Mouse (Mus musculus) naive thymus-derived CD4-positive, alpha-beta T cell, adult 2 months (primary cell): ENCODE measurements around the gene Pcca.

Experiments
- DNase-seq: peaks from one replicate; pipeline ENCODE4 v3.0.0-alpha.2; 2011; ENCODE audit warnings: low read depth

Pcca gene

DNA sequence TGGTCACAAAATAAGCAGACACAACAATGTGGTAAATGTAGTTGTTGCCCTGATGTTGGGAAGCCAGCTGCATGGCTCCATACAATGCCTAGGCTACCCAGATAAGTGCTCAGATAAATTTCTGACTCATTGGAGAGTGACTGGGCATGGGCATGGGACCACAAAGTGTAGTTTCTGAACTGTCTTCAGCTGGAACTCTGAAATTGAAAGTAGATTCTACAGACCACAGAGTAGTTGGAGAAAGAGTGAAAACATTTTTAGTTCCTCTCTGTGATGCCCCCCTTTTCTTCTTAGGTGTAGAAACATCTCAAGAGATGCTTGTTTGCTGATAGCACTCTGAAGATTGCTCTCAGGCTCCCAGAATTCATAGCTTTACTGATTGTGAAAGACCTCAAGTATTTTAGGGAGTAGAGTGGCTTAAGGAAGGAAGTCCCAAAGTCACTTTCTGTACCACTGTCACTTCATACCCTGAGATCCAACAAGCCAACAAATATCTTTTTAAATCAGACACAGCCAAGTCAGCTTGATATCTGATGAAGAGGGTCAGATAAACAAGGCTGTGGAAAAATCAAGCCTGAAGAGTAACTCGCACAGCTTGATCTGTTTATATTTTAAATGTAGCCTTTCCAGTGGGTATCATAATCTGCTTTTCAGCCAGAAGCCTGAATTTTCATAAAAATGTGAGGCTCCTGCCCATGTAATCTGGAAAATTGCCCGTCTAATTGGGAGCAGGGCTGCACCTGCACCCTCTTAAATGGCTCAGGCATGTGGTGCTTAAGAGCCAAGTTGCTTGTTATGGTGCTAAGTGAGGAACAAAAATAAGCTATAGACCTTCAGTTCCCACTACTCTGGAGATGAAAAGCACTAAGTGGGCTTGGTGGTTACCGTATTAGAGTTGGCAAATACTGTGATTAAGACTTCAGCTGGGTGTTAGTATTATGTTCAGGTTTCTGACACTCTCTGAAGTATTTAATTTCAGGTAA is 214.0 kb downstream of the Pcca start:
- DNase-seq, result no peak

DNA sequence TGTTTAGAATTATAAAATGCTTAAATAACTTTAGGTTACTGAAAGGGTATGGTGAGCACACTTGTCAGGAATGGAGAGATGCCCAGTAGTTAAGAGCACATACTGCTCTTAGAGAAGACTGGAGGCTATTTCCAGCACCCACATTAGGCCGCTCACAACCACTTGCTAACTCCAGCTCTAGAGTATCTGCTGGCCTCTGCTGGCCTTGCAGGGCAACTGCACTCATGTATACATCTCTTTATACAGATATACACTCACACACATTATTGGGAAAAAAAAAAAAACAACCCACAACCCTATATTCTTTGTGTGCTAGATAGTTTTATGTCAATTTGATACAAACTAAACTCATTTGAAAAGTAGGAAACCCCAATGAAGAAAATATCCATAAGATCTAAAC is 217.4 kb downstream of the Pcca start:
- DNase-seq, result no peak

DNA sequence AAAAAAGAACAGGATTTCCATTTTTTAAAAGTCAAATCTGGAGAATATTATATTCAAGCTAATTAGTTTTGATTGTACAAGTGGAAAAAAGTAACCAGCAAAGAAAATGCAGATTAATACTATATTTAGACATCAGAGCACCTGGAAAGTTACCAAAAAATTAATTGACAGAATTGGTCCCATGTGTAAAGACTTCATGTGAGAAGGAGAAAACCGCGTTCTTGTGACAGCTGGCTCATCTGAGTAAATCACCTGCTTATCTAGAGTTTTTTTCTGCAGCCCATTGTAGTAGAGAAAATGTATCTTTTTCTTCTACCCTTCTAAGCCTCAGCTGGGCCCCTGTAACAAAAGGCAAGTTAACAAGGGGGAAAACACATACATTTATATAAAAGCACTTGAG is 219.2 kb downstream of the Pcca start:
- no peak for DNase-seq

DNA sequence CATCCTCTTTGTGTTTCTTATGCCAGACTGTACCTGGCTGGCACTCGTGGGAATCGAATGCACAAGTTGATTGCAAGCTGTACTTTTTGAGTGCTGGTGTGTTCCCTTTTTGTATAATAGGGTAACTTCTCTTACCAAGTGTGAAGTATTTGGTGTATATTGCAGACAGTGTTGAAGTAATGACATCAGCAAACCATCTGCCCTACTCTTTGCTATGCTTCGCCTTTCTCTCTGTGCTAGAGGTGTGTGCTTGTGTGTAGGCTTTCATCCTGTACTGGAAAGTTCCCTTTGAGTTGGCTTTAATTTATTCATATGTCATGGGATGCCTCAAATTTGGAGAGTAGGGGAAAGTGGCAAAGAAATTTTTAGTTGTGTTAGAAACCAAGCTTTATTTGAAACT is 220.2 kb downstream of the Pcca start:
- DNase-seq, result no peak

DNA sequence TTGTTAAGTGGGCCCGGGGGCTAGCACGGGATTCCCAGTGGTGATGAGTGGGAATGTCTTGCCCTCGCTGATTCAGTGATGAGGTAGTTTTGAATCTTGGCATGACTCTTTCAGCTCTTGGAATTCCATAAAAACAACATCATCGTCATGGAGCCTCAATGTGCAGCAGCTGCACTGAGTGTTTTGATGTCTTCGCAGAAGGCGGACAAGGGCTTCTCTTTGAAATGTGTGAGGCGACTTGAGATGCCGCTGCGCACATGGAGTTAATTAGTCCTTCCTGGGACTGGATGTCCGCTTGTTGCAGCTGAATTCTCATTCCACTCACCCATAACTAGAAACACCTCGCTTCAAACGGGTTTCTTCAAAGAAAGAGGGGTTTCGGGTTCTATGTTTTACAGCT is 221.4 kb downstream of the Pcca start:
- no peak for DNase-seq

DNA sequence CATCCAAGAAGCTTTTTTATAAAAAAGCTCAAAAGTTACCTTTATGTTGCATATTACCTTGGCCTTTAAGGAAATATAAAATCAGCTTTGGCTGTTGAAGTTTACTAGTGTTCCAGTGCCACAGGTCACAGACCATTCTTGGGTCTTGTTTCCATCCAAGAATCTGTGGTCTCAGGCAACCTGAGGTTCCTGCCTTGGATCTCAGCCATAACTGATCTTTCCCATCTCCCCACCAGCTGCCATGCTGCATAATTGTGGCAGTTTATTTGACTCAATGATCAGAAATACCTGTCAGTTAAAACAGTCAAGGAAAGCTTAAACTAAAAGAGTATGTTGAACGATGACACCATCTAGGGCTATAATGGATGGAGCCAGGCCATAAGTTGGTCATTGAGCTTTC is 222.5 kb downstream of the Pcca start:
- no peak for DNase-seq

DNA sequence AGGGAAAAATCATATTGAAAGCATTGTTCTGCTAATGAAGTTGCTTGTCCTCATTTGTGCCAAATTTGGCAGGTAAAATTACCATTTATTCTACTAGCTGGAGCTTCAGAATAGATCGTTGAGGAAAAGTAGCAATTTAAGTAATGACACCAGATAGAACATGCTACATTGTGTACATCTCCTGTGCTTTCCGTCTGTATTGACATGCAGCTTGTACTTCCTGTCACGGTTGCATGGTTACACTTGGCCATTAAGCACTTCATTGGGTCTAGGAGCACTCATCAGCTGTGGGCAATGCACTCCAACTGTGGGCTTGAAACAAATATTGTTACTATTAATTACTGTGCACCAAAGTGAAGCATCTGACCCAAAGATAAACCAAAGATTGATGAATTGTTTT is 225.8 kb downstream of the Pcca start:
- no peak for DNase-seq

DNA sequence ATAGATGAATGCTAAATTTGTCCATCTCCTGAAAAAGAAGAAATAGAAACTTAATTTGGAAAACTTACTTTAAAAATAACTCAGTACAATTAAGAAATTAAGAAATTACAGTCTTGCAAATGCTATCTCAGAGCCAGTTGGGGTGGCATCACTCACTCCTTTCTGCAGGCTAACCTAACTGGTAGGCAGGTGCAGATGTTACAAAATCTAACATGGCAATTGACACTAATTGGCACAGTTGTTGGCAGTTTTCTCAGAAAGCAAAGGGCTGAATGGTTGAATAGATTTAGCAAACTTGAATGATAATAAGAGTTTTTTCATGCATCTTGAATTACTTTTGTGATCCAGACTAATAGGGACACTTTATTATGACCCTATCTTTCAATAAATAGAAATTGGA is 226.7 kb downstream of the Pcca start:
- no peak for DNase-seq

DNA sequence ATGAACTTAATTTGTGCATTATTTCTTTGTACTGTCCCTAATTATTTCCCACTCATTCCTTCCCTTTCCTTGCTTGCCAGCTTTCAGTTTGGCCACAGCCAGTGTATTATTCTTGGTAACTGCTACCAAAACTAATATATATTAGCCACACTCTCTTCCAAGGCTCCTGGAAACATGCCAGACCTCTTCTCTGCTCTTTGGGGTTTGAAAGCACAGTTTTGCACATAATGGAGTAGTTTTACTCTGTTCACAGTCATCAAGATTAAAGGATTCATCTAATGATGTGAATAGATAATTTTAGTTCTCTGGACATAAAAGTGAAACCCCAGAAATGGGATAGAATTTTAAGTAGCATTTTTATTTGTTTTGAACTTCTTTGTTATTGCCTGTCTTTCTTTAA is 228.5 kb downstream of the Pcca start:
- DNase-seq, result no peak

DNA sequence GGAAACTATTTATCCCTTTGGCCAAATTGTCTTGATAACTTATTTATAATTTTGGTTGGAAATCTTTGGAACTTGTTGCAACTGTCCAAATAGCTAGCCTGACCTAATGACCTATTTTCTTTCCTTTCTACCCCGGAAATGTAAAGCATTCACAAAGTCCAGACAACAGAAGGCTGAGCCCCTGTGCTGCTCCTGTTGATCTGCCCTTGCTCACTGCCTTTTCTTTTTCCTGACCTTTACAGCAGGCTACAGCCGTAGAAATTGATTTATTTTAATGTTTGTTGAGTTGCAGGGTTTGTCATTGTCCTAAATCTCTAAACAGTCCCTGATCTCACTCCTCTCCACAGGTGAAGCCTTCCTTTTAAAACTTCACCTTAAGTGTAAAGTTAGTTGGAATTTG is 231.8 kb downstream of the Pcca start:
- no peak for DNase-seq

DNA sequence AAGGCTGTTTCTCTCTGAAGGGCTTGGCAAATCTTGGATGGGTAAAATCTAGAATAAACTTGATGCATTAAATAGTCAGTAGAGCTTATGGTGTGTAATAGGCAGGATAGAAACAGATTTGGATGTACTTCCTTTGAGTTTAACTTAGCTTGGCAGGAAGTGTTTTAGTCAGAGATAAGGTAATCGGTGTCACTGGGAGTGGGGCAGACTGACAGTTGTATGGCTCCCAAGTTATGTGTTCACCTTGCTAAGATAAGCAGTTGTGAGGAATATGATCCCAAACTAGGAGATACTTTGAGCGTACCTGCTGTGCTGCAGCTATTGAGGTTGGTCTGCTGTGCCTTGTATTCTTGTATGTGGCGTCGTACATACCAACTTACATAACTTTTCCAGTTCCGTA is 232.3 kb downstream of the Pcca start:
- no peak for DNase-seq

DNA sequence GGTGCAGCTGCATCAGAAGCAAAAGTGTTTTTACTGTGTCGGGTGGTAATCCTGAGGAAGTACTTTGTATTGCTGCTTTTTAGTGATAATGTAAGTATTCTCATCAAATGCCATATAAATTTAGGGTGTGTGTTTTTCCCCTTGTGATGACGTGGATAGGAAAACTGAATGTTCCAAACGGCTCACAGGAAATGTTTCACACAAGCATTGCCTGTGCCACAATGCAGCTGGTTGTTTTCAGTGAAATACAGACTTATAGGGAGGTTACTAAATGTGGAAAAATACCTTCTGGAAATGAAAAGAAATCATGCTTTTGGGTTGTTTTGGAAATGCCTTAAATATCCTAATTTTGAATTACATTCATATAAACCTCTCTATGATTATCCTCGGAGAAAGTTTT is 250.6 kb downstream of the Pcca start:
- DNase-seq, result no peak

DNA sequence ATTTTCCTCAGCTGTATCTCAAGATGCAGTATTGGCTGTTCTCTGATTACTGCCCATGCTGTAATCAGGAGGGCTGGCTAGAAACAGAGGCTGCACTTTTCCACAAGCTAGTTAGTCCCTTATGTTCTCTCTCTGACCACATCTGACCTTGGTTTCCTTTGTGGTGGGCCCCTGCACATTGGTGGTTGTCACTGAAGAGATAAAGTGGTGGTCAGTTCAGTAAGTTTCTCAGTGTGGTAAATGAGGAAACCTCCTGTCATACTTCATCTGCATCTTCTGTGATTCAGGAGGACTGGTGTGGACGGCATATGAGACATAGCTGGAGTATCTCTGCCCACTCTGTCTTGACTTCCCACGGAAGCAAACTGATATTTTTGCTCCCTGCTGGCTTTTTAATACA is 254.1 kb downstream of the Pcca start:
- DNase-seq, result peak; percentile 27

DNA sequence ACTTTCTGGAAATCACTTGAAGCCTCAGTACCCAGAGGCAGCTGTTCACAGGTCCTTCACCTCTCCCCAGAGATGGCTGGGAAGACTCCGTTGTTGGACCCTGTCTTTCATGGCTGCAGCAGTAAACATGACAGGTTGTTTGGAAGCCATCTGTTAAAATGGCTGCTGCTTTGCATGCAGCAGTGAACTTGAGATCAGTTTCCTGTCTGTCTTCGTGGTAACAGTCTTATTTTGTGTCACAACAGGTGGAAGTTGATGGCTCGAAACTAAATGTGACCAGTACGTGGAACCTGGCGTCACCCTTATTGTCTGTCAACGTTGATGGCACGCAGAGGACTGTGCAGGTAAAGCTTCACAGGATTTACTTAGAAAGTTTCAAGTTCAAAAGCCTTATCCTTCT is 256.0 kb downstream of the Pcca start:
- DNase-seq, result no peak

DNA sequence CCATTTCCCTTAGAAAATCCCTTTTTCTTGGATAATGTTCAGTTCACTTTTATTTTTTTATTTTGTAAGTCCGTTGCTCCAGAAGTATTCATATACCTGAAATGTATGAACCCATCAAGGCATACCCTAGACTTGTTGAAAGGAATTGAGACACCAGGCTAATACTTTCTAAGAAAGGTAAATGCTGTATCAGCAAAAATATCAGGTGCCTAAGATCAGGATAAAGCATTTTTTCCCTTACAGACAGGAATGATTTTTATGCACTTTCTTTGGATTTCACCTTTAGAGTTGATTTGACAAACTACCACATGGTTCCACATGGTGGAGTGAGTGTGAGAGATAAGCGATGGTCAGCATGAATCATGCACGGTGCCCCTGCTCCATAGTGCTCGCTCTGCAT is 259.2 kb downstream of the Pcca start:
- no peak for DNase-seq

DNA sequence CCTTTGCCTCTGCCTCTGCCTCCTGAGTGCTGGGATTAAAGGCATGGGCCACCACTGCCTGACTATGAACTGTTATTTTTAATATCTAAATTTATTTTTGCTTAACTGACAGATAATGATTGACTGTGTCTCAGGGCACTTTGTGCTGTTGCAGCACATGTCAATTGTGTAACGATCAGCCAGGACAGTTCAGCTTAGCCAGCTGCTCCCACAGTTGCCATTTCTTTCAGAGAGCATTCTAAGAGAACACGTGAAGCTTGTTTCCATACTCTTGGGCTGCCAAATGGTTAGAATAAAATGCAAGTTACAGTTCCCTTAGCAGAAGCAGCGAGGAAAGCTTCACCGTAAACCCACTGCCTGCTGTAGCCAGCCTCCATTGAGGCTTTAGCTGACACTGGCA is 266.2 kb downstream of the Pcca start:
- no peak for DNase-seq

DNA sequence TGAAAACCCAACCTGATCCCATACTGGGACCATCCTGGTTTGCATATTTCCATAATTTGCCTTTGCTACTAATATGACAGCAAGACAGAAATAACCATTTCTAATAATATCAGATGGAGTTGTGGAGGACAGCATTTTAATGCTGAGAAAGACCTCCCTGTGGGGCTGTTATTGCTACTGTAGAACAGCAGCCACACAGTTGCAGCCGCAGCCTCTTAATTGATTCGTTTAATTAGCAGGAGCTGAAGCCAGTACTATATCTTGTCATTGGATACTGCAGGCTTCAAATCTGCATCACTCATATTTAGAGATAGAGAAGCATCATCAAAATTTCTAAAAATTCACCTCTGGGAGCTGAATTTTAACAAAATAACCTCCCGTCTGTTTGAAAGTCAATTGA is 286.9 kb downstream of the Pcca start:
- DNase-seq, result no peak

DNA sequence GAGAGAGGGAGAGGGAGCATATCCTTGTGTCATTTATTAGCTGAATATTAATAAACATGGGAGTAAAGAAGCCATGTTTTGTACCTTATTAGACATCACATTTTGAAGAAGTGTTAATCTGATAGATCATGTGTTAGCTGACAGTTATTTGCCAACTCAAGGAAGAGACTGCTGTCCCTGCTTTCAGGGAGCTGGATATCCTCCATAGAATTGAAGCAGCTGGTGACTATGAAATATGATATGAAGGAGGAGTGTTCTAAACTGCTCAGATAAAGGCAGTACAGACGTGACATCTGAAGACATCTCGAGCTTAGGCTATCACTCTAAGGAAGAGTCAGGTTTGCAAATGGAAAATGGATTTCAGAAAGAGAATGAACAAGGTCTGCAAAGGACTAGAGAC is 289.7 kb downstream of the Pcca start:
- no peak for DNase-seq

DNA sequence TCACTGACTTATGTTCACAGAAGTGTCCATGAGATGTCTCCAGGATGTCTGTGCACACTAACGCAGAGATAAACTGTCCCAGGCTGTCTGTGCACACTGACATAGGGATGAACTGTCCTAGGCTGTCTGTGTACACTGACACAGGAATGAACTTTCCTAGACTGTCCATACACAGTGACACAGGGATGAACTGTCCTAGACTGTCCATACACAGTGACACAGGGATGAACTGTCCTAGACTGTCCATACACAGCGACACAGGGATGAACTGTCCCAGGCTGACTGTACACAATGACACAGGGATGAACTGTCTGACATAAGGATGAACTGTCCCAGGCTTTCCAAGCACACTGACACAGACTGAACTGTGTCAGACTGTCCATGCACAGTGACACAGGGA is 291.3 kb downstream of the Pcca start:
- no peak for DNase-seq

DNA sequence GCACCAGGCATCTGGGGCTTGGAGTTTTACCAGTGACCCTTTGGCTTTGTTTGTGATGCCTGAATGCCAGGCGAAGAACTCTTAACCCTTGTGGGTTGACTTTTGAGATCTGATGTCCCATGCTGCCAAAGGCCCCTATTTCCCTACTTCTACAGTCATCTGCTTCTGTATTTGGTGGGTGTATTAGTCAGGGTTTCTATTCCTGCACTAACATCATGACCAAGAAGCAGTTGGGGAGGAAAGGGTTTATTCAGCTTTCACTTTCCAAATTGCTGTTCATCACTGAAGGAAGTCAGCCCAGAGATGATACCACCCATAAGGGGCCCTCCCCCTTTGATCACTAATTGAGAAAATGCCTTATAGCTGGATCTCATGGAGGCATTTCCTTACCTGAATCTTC is 296.3 kb downstream of the Pcca start:
- DNase-seq, result no peak

DNA sequence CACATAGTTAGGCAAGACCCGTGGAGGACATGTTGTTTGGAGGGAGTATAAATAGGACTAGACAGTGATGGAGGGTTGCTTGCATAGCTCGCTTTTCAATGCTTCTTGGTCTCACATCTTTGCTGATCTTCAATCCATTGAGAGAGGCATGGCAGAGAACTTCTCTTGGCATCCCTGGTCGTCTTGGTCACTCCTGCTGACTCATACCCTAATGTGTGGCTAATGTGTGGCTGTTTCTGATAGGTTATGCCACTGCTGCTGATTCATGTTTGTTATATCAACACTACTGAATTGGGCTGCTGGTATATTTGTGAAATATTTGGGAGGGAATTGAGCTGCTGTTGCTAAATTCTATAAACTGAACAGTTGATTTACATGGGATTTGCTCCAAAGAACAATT is 299.5 kb downstream of the Pcca start:
- DNase-seq, result no peak

DNA sequence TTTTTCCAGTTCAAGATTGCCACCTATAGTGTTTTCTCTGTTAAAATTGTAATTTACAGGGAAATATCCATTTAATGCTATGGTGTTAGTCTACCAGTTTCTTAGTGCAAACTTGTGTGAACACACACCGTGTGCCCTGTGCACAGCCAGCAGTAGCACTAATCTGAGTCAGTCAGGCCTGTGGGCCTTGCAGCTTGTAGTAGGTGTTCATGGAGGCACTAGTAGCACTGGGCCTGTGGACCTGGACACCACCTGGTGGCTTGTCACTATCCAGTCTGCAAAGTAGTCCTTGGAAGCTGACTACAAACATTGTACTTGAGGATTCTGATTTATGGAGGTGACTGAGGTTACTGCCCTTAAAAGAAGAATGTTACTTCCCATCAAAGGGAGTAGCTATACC is 300.6 kb downstream of the Pcca start:
- DNase-seq, result no peak

DNA sequence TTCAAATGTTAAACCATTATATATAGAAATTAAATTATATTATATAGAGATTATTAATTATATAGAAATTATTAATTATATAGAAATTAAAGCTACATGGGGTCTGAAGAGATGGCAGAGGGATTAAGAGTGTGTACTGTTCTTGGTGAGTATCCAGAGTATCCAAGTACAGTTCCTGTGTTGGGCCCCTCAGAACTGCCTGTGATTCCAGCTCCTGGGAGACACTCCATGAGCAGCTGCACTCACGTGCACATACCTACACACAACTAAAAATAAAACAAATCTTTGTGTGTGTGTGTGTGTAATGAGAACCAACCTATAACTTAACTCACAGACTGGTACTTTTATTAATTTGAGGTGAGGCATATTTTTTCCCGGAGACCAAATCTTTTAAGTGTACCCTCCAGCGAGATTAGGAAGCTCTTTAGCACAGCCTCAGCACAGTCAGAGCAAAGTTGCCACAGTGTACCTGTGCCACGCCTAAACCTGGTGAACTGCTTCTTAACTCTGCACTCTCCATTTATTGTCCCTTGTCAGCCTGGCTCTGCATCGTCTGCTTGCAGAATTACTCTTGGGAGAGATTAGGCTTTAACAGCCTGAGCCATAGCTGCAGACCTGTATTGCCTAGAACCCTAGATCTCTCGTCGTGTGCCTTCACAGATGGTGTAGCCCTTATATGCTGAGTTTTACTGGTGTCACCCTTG is 301.5 kb downstream of the Pcca start:
- DNase-seq, result no peak

DNA sequence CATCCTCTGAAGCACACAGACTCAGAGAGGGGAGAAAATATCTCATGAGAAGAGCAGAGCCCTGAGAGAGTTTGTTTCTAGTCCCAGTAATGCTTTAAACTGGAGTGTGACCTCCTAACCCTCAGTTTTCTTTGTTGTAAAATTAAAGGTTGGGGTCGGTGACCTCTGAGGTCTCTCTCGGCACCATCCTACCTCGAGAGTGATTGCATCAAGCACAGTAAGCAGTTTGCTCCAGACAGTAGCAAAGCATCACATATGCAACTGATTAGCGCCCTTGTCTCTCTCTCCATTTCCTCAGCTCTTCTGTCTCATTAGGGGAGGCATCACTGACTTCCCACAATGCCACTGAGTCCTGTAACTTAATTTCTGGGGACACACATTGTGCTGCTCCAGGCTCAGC is 302.1 kb downstream of the Pcca start:
- DNase-seq, result no peak
